Mouse (Mus musculus): Measurements from ENCODE around the gene Lrig1.

- no peak for TF ChIP-seq ZC3H11A (IDR thresholded peaks at IDR 0.05; ENCODE audit: borderline replicate concordance, low read depth, low read length)
- no peak for TF ChIP-seq CHD2 (IDR thresholded peaks at IDR 0.05; ENCODE audit: low read depth, low read length)
- TF ChIP-seq ZNF384 (IDR thresholded peaks at IDR 0.05; ENCODE audit: low read depth, low read length): no peak
- TF ChIP-seq HCFC1 (IDR thresholded peaks at IDR 0.05; ENCODE audit: borderline replicate concordance, insufficient read depth, low read length): no peak
Measured at GRCm38 (mm10) chr6:94668204-94668863, 31.6 kb downstream of the Lrig1 start.

Data from ES-E14 (cell line).